Mouse (Mus musculus) R1 (cell line): ENCODE measurements around the gene Zfp523.

Source experiments
- DNase-seq: peaks from one replicate; pipeline ENCODE4 v3.0.0-alpha.2; 2018; ENCODE audit warnings: low read depth, low spot score

Zfp523 gene

DNA sequence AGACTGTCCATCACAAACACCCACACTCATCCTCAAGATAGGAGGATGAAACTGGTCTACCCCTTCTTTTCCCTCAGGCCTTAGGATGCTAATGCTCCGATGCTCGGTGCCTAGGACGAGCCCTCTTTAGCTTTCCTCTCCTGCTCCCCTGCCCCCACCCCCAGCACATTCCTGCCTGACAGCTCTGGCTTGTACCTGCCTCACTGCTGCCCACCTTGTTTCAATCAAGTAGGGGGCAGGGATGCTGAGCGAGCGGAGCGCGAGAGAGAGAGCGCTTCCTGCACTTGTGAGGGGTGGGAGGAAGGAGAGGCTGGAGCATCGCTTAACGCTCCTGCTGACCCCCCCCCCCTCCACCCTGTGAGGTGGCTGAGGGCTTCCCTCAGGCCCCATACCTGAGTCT is 16.6 kb upstream of the Zfp523 start:
- no peak for DNase-seq

DNA sequence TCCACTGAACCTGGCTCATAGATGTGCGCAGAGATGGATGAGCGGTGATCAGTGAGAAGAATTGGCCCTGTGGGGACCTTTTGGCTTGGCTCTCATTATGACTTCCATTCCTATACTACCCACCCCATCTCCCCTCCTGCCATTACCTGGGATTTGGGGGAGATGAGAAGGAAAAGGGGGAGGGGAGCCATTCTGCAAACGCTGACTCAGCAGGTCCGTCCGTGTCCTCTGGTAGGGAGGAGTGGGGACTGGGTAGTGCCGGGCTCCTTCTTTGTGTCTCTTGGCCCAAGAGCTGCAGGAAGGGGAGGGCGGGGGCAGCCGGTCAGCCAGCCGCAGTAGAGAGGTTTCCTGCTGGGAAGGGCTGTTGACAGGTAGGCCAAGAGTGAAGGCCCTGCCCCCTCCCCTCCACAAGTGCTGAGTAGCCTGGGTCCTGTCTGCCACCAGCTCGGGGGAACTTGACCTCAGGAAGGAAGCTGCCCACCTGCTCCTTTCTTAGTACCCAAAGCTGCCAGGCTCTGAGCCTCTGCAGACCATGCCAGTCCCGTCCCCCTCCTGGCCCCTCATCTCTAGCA is 15.5 kb upstream of the Zfp523 start:
- no peak for DNase-seq

DNA sequence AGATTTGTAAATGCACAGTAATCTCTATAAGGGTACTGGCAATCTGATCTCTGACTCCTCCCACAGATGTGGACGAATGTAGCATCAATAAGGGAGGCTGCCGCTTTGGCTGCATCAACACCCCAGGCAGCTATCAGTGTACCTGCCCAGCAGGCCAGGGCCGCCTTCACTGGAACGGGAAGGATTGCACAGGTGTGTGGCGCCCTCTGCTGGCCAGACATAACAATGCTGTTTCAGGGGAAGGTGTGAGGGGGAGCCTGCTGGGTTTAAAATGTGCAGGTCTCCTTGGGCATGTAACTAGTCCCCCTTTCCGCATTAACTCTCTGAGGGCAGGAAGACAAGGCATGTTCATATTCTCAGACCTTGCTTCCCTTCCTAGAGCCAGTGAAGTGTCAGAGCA is 13.3 kb upstream of the Zfp523 start:
- peak; percentile 78 for DNase-seq

DNA sequence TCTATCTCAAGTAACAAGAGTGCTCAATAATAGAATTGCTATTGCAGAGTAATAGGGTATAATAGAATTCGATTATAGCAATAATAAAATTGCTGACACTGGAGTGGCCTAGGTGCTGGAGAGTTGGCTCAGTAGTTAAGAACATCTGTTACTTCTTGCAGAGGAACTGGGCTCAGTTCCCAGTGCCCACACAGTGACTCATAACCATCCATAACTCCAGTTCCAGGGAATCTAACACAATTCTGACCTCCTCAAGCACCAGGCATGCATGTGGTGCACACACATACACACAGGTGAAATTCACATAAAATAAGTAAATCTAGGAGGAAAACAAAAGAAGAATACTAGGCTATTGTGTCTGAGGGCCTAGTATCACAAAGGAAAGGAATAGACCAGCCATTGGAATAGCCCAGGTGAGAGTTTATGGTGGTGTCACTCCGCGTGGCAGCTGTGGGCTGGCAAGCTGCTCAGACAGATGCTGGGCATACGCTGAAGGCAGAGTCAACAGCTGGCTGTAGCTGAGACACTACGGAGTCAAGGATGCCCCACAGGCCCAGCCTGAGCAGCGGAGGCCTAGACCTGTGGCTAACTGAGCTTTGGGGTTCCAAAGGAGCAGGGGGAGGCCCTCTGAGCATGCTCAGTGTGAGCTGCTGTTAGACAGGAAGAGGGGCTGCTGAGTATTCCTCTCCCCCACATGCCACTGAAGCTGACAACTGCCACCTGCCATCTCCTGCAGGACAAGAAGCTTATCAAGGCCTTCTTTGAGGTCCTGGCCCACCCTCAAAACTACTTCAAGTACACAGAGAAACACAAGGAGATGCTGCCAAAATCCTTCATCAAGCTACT is 6.2 kb upstream of the Zfp523 start:
- DNase-seq: no peak

DNA sequence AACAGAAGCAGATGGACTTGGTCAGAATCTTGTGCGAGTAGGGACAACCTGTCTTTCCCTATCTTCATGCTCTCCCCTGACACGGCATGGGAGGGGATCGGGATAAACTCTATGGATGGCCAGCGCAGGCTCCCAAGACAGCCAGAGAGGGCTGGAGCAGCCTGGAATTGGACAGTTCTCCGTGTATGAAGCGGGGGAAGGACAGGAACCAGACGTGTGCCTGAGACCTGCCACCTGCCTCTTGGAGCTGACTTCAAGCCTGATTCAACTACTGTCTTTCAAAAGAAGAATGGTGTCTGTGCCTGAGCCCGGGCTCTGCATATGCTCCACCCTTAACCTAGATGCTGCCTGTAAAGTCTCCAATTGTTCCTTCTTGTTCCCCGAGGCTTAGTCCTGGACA is 4.2 kb upstream of the Zfp523 start:
- no peak for DNase-seq

DNA sequence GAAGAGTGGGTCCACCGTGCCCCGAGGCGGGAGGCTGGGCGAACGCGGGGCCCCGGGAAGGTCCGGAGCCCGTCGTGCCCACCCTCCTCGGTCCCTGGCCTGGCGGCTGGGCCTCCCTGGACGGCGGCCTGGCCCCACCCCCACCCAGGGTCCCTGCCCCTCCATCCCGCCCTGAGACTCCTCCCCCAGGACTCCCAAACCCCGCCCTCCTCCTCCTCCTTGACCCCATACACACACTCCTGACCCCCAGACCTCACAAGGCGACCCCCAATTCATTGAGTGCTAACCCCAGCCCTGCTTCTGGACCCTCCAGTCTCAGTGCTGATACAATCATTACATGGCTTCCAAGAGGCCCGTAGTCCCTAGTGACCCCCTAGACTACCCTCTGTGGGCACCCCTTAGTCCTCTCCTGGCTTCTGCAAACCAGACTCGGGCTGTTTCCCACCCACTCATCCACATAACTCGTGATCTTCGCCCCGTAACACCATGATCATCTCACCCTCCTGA is 664 bp downstream of the Zfp523 start:
- DNase-seq: peak; percentile 79

DNA sequence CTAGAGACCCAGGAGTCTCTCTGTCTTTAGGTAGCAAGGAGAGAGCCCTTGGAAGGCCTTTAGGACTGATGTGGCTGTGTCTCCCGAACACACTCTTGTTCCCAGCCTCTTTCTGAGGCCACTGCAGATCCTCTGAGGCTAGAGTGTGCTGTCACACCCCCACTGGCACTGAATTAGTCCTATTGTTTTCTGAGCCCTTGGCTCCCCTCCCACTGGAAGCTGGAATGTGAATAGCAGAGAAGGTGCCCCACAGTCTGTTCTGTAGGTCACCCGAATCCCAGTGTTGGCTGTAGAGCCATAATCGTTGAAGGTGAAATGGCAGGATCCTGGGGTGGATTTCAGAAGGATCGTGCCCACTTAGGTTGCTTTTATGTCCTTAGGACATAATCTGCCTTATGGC is 3.4 kb downstream of the Zfp523 start:
- peak; percentile 73 for DNase-seq

DNA sequence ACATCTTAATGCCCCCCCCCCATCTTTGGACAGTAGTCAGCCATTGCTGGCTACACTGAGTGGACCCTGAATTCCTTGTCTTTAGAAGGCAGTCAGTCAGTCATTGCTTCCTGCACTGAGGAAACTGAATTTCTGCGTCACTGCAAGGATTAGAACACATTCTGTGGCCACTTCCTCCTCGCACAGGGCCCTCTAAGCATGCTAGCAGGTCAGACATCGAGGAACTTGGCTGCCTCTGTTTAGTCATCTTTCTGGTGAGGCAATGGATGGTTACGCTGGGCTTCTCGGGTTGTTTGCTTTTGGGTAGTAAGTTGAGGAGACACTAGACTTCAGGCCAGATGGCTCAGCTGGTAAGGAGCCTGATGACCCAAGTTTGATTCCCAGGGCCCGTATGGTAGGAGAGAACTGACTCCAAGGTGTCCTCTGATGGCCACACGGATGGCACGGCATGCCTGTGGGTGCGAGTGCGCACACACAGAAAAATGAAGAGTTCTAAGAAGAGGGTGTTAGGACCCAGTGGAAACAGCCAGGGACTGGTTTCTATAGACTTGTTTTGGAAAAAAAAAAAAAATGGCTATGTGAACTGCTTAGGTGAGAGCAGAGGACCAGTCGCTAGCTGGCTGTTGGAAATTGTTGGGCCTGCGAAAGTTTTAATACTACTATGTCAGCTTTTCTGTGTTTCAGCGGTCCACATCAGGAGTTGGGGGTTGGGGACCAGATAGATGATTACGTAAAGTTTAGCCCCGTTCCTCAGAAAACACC is 4.0 kb downstream of the Zfp523 start:
- no peak for DNase-seq

DNA sequence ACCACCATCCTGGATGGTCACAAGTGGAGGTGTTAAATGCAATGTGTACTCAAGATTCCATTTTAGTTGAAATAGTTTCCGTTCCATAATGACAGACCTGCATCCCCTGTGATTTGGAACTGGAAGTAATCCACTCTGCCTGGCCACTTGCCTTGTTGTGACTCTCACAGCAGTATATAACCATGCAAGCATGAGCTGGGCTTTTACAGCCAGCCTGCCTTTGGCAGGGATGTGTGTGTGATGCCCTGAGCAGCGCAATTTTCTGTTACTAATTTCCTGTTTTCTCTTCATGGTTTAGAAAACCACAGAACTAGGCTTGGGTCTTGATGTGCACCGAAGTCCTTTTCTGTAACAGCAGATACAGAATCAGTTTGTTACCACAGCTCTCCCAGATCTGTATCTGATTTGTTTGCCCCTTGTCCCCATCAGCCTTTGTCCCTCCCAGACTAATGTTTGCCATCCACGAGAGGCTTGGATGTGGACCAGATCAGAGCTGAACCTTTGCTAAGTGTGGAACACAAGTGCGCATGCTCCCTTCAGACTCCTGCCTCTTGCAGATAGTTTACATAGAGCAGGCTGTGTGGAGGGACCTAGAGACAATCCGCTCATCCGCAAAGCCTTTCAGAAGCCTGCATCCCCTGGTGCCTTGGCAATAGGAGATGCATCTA is 8.2 kb downstream of the Zfp523 start:
- no peak for DNase-seq

DNA sequence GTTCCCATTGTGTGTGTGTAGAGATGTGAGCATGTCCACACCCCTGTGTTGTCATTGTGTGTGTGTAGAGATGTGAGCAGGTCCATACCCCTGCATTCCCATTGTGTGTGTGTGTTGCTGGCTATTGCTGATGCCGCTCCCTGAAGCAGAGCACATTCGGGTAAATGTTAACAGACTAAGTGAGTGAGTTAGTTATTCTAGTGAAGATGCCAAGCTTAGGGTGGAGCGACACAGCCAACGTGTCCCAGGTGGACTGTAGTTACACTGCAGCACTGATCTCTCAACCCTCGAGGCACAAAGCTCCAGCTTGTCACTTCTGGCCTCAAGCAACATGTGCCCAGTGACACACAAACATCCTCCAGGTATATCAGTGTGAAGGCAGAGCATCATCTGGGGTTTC is 11.4 kb downstream of the Zfp523 start:
- DNase-seq: no peak

DNA sequence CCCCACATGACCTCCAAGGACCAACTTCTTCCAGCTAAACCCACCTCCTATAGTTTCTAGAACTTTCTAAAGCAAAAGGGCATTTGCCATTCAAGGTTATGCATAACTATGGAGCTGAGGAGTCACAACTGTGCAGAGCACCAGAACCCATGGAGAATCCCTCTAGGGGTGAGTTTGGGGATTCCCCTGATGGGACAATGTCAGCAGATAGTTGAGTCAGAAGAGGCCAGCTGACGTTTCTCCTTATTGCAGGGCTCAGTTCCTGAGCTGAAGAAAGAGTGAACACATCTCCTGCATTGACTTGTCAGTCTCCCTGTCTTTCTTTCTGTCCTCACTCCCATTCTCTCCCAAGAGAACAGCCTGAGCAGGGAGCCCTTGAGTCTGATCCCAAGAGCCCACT is 15.8 kb downstream of the Zfp523 start:
- peak; percentile 39 for DNase-seq

DNA sequence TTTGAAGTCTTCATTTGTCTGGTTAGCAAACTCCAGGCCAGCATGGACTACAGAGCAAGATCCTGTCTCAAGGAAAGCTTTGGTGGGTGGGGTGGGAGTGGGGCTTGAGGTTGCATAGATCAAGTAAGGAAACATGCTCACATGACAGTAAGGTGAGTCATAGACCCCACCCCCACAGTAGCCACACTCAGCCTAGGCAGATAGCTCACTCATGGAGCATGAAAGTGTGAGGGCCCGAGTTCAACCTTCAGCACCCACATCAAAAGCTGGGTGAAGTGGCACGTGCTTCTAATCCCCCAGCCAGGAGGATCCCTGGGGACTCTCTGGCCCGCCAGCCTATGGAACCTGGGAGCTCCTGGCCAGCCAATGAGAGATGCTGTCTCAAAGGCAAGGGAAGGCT is 16.6 kb downstream of the Zfp523 start:
- DNase-seq: no peak

DNA sequence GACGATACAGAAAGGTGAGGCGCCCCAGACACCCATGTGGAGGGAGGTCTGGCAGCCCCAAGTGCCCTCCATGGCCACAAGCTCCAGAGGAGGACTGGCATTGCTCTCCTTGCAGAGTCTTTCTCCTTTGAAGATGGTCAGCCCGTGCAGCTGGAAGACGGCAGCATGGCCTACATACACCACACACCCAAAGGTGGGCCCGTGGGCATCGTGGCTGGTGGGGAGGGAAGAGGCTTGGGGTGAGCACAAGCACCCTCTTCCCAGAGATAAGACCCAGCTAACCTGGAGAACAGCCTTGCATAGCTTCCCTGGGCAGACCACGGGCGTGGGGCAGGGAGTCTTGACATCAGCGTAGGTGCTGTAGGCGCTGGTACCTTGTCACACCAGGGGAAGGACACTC is 18.1 kb downstream of the Zfp523 start:
- DNase-seq: no peak

DNA sequence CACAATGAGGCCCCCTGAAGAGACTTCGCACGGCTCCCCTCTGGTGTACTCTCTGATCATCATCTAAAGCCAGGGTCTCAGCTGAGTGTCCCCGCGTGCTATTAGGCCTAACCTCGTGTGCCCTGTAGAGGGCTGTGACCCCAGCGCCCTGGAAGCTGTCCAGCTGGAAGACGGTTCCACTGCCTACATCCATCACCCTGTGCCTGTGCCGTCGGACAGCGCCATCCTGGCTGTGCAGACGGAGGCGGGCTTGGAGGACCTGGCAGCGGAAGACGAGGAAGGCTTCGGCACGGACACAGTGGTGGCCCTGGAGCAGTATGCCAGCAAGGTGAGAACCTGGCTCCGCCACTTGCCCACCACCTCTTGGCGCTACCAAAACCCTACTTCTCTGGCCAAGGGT is 20.7 kb downstream of the Zfp523 start:
- DNase-seq: no peak

DNA sequence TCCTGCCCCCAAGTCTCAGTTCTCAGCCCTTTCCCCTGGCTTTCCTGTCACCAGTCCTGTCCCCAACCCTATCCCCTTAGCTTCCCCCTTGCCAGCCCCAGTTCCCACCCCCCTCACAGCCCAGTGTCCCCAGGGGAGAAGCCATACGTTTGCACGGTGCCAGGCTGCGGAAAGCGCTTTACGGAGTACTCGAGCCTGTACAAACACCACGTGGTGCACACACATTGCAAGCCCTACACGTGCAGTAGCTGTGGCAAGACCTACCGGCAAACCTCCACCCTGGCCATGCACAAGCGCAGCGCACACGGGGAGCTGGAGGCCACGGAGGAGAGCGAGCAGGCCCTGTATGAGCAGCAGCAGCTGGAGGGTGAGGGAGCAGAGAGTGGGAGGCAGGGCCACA is 25.1 kb downstream of the Zfp523 start:
- DNase-seq: no peak

DNA sequence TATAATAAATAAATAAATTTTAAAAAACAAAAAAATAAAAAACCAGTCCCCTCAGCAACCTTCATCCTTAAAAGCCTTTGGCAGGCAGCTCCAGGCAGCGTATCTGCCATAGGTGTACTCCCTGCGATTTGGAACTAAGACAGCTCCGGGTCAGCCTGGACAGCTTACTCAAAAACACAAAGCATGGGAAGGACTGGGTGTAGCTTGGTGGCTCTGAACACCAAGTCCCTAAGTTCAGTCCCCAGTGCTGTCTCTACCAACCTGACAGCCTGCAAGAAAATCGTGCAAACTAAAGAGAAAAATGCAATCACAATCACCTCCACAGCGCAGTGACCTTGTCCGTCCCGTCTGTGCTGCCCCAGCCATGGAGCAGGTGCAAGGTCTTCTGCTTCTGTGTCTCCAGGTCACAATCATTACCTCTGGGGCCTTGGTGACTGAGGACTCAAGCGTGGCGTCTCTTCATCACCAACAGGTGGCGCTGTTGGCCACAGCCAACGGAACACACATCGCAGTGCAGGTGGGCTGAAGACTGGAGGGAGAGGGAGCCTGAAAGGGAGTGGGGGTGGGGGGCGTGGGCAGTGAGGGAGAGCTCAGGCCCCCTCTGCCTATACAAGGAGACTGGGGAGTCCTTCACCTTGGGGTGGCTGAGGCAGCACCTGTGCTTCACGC is 27.3 kb downstream of the Zfp523 start:
- DNase-seq: peak; percentile 84

DNA sequence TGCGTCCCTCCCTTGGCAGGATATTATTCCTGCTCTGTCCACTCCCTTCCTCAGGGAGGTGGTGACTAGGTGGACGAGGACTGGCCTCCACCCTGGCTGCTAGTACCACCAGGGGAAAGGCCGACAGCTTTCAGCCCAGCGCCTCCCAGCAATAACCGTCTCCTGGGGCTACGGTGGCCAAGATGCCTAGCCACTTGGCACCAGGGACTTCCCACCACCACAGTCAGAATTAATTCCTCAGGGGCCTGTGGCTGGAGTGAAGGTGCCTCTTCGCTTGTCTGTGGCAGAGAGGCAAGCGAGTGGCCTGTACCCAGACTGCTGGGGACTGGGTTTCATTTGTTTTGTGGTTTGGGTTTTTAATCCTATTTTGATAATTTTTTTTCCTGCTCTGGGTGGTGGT is 28.5 kb downstream of the Zfp523 start:
- no peak for DNase-seq

DNA sequence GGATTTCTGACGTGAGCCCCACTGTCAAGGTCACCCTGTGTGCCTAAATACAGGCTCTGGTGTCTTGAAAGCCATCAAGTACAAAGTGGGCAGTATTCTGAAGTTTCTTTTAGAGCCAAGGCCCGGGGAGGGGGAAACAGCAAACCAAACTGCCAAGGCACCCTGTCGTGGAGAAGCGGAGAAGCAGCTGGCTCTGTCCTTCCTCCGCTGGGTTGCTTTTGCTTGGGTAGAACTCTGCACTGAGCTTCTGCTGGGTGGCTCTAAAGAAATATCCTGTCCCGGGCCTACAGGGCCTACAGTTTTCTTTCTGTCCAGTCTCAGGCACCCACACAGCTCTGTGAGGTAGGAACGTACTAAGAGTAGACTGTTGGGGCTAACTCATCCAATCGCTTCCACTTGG is 30.2 kb downstream of the Zfp523 start:
- DNase-seq: no peak

DNA sequence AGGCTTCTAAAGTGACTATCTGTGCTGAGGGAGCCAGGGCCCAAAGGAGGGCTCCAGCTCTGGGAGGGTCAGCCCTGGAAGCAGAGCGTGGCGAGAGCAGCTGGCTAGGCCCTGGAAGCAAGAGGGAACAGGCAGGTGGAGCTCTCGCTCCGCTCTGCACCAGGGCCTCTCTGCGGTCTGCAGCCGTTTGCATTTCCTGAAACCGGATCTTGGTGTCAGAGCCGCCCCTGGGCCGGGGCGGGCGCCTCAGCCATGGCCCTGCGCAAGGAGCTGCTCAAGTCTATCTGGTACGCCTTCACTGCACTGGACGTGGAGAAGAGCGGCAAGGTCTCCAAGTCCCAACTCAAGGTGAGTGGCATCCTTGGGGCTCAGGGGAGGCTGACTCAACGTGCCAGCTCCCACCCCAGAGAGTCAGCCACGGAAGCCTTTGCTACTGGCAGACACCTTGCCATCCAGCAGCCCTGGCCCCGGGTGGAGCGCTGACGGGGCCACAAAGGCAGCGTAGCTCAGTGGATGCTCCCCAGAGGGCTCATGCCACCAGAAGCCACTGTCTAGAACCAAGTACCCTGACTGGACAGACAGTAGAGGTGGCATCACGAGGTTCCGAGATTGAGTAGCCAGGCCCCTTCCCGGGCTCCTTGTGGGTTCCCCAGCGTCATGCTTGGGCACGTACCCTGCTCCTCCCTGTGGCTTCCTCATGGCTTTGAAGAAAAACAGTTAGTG is 30.8 kb downstream of the Zfp523 start, which contains the start of gene Def6:
Gene Def6 (plus strand): TSS at position 188 of the 723 bp plus-strand sequence.
- peak; percentile 89 for DNase-seq

DNA sequence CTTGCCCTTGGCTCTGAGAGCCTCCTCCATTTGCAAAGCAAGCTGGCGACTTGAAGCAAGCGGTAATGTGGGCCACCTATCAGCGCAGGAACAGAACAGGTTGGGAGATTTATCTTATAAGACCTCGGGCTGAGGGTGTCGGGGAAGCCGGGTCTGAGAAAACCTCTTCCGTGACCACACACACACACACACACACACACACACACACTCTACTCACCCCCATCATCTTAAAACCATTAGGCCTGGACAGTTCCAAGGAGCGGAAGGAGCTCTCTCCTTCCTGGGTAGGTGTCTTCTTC is 31.3 kb downstream of the Zfp523 start:
- no peak for DNase-seq
